Mouse (Mus musculus): ENCODE data around the gene Fxr1. TPM values are rescaled to one million over a fixed set of nuclear protein-coding genes. Genes with fewer than 3 reads are reported as not detected.
"Not testable (repeated sequence)": the region's sequence is repeated elsewhere in the genome, so short reads cannot be mapped to it uniquely, and the experiment has no call there.

The Fxr1 gene
- polyA plus RNA-seq (2016; fragmentation: Nextera tagmentation; extraction: Ambion mirVana), result 57.8 and 60.5 TPM in 2 replicates

DNA sequence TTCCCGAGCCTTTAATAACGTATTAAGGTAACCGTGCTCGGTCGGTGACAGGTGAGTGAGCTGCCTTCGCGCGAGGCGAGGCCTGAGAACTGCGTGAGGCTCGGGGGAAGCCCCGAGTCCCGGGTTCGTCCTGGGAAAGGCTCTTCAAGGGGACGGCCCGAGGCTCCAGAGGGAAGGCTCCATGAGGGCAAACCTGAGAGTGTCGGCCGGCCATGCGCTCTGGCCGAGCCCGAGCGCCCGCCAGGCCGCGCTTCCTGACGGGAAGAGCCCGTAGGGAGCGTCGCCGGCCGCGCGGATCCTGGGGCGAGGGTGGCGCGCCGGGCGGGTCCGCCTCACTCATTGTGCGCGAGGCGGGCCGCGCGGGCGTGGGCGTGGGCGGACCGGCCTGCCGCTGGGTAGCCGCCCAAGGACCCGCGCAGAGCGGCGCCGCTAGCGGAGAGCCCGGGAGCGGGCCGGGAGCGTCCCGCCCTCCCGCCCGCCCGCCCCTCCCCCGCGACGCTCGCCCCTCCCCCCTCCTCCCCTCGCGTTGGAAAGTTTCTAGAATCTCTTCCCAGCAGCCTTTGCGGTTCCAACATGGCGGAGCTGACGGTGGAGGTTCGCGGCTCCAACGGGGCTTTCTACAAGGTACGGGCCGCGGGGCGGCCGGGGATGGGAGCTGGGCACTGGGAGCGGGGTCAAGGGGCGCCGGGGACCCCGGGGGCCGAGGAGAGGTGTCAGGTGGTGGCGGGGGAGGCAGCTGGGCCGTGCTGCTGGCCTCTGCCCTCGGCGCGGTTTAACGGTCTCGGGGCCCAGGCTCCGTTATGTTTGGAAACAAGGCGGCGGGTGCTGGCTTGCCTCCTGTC lies at the start of gene Fxr1:
Gene Fxr1, plus strand, starts transcription at position 404 of the 842 bp plus-strand sequence.
- Histone ChIP-seq H3K27me3 (replicated peaks; ENCODE audit: low read depth, poor library complexity, severe bottlenecking) (no peaks in the 10 kb centered on the region), H3K27ac (replicated peaks) (peak within 1 kb of the TSS; percentile 100), H3K9me3 (no peaks in the 10 kb centered on the region), H3K4me3 (peak within 1 kb of the TSS; percentile 97), H3K4me1 (peaks cover 14% of the 10 kb centered on the region; the same call in 1 of the 2 replicates), H3K36me3 (replicated peaks) (peaks cover 12% of the 10 kb centered on the region)
- peak; percentile 88 for DNase-seq (ENCODE audit: low spot score)
- WGBS, result under 1% methylated on average over 93 of the region's 97 CpGs

DNA sequence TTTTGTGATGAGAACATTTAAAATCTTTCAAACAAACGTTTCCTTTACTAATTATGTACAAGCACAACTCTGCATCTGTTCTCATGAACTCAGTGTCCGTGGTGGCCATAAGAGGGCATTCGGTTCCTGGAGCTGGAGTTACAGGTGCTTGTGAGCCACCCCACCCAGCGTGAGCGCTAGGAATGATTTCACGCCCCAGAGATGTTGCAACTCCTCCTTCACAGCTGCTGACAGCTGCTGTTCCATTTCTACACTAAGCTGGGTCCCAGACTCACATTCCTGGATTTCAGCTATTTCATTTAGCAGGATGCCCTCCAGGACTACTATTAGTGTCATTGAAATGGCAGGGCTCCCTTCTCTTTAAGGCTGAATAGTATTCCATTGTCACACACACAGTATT lies 40.3 kb upstream of the Fxr1 start:
- no peaks in the 10 kb centered on the region for H3K4me1 ChIP-seq
- 77% methylated on average over 6 of the region's 6 CpGs for WGBS
- H3K27me3 ChIP-seq (replicated peaks; ENCODE audit: low read depth, poor library complexity, severe bottlenecking), result no peaks in the 10 kb centered on the region
- H3K4me3 ChIP-seq, result no peak overlapping the region
- no peaks in the 10 kb centered on the region for H3K9me3 ChIP-seq
- DNase-seq (ENCODE audit: low spot score), result no peak
- no peak overlapping the region for H3K27ac ChIP-seq (replicated peaks)
- H3K36me3 ChIP-seq (replicated peaks), result no peaks in the 10 kb centered on the region

DNA sequence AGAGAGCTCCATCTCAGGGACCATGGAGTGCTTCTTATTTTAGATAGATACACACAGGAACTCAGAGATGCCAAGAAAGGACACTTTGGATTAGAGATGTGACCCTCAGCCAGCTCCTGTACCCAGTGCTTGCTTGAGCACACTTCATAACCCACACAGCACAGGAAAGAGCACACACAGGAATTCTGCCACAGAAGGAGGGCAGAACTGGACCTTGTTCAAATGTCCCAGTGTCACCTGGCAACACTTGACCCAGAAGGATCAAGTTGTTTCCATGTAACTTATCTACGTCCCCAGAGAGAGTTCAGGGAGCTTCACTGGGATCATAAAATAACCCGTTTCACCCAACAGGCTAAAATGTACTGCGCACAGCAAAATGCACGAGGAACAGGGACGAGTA lies 37.0 kb upstream of the Fxr1 start:
- DNase-seq (ENCODE audit: low spot score), result no peak
- Histone ChIP-seq H3K36me3 (replicated peaks) (no peaks in the 10 kb centered on the region), H3K9me3 (no peaks in the 10 kb centered on the region), H3K27ac (replicated peaks) (no peak overlapping the region), H3K4me1 (no peaks in the 10 kb centered on the region), H3K27me3 (replicated peaks; ENCODE audit: low read depth, poor library complexity, severe bottlenecking) (no peaks in the 10 kb centered on the region), H3K4me3 (no peak overlapping the region)
- 89% methylated on average over 5 of the region's 5 CpGs for WGBS

DNA sequence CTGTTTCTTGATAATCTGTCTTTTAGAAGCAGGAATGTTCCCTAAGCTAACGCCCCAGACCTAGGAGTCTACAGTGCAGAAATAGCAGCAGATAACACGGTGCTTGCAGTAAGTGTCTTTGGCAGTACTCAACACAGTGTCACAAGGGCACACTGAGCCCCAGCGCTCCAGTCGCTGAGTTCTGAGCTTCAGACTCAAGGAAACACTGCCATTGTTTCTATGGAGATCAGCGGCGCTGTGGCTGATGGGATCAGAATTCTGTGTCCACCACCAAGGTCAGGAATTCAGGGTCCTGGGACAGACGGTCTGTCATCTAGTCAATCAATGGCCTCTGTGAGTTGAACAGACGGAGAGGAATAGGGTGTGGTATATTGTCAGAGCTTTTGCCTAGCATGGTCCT lies 30.4 kb upstream of the Fxr1 start:
- Histone ChIP-seq H3K9me3 (no peaks in the 10 kb centered on the region), H3K4me3 (no peak overlapping the region), H3K36me3 (replicated peaks) (no peaks in the 10 kb centered on the region), H3K27me3 (replicated peaks; ENCODE audit: low read depth, poor library complexity, severe bottlenecking) (no peaks in the 10 kb centered on the region), H3K27ac (replicated peaks) (no peak overlapping the region), H3K4me1 (no peaks in the 10 kb centered on the region)
- DNase-seq (ENCODE audit: low spot score), result no peak
- 80% methylated on average over 8 of the region's 8 CpGs for WGBS

DNA sequence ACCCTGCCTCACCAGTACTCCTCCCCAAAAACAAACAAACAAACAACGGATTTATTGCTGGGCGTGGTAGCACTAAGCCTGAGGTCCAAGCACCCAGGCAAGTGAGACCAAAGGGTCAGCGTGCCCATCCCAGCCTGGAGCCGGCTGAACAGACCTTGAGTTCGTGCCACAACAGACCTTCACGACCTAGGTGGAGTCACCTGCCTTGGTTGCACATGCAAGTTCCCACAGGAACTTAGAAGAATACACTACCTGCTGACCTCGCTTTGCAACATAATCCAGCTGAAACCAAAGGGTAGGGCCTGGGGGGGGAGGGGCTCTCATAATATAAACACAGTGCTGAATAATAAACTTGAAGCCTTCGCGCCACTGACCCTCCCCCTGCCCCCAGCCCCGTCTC lies 29.3 kb upstream of the Fxr1 start:
- no peaks in the 10 kb centered on the region for H3K4me1 ChIP-seq
- no peak overlapping the region for H3K27ac ChIP-seq (replicated peaks)
- H3K36me3 ChIP-seq (replicated peaks), result no peaks in the 10 kb centered on the region
- H3K27me3 ChIP-seq (replicated peaks; ENCODE audit: low read depth, poor library complexity, severe bottlenecking), result no peaks in the 10 kb centered on the region
- DNase-seq (ENCODE audit: low spot score), result no peak
- 77% methylated on average over 10 of the region's 10 CpGs for WGBS
- H3K4me3 ChIP-seq, result no peak overlapping the region
- no peaks in the 10 kb centered on the region for H3K9me3 ChIP-seq

DNA sequence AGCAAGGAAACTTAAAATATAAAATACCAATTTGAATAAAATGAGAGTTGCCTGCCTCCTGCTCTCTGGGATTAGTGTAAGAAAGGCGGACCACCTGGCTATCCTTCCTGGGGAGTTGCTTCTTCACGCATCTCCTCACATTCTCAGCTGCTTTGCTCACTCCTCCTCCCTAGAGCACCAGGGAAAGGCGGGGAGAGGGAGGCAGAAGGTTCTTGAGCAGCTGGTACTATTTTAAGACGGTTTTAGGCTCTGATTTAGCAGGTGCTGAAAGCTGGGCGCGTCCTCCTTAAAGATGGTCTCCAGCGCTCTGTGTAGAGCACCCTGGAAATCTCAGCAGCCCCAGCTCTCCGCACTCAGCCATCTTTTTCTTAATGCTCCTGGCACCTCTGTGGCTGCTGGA lies 28.8 kb upstream of the Fxr1 start:
- Histone ChIP-seq H3K4me1 (no peaks in the 10 kb centered on the region), H3K27ac (replicated peaks) (no peak overlapping the region), H3K36me3 (replicated peaks) (no peaks in the 10 kb centered on the region), H3K9me3 (no peaks in the 10 kb centered on the region), H3K4me3 (no peak overlapping the region), H3K27me3 (replicated peaks; ENCODE audit: low read depth, poor library complexity, severe bottlenecking) (no peaks in the 10 kb centered on the region)
- WGBS, result 73% methylated on average over 8 of the region's 8 CpGs
- DNase-seq (ENCODE audit: low spot score), result no peak

DNA sequence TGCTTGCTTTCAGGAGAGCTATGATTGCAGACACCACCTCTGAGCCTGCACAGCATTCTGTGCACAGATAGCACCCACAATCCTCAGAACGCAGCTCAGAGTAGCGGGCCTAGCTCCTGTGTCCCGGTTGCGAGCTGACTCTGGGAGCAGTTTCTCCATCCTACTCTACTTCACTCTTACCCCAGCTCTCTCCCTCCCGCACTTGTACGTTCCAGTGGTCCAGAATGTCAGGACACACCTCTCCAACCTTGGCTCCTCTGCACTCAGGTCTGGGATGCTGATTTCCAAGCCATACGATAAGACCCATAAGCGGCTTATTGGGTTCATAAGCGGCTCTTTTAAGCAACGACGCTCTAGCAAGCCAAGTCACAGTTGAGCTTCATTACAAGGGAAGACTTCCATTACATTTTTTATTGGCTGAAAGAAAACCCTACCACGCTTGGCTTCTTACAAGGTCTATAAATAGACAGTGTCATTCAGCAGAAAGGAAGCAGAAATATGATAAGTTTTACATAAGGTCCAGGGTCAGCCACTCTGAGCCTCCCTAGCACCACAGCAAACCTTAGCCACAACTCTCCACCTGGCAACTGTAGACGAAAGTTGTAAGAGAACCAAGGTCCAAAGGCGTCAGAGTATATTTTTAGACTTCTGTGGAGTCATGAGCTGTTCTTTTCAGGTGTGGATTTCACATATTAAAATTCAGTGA lies 26.2 kb upstream of the Fxr1 start:
- H3K4me1 ChIP-seq, result no peaks in the 10 kb centered on the region
- no peaks in the 10 kb centered on the region for H3K36me3 ChIP-seq (replicated peaks)
- no peaks in the 10 kb centered on the region for H3K27me3 ChIP-seq (replicated peaks; ENCODE audit: low read depth, poor library complexity, severe bottlenecking)
- 89% methylated on average over 14 of the region's 14 CpGs for WGBS
- no peak overlapping the region for H3K4me3 ChIP-seq
- no peaks in the 10 kb centered on the region for H3K9me3 ChIP-seq
- DNase-seq (ENCODE audit: low spot score), result no peak
- H3K27ac ChIP-seq (replicated peaks), result no peak overlapping the region

DNA sequence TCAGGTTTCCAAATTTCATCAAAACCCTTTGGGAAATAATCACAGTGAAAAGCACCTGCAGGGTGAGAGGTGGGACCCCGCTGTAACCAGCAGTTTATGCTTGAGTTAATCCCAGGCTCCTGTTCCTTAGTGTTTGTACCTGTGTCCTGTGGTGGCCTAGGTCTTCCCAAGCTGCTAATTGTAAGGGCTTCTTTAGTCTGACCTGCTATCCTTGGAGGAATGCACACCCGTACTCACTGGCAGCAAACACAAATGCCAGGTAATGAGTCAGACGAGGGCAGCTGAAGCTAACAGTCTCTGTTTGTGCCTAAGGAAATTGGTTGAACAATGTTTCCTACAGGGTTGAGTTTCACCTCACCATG lies 25.6 kb upstream of the Fxr1 start:
- no peak for DNase-seq (ENCODE audit: low spot score)
- no peaks in the 10 kb centered on the region for H3K27me3 ChIP-seq (replicated peaks; ENCODE audit: low read depth, poor library complexity, severe bottlenecking)
- H3K4me3 ChIP-seq, result no peak overlapping the region
- WGBS, result 66% methylated on average over 3 of the region's 3 CpGs
- no peaks in the 10 kb centered on the region for H3K4me1 ChIP-seq
- no peak overlapping the region for H3K27ac ChIP-seq (replicated peaks)
- H3K36me3 ChIP-seq (replicated peaks), result no peaks in the 10 kb centered on the region
- no peaks in the 10 kb centered on the region for H3K9me3 ChIP-seq

DNA sequence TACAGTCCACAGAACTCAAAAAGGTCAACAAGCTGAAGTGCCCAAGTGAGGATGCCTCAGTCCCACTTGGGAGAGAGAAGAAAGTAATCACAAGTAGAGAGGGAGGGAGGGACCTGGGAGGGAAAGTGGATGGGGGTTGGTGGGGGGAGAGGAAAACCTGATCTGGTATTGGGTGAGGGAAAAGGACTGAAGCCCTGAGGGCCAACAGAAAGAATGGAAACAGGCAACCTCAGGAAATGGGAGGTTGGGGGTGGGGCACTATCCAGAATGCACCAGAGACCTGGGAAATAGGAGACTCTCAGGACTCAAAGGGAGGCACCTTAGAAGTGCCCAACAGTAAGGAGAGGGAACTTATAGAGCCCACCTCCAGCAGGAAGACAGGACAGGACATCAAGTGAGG lies 18.1 kb upstream of the Fxr1 start:
- H3K4me1 ChIP-seq; H3K9me3 ChIP-seq; H3K4me3 ChIP-seq; H3K27me3 ChIP-seq (replicated peaks; ENCODE audit: low read depth, poor library complexity, severe bottlenecking); DNase-seq (ENCODE audit: low spot score); H3K27ac ChIP-seq (replicated peaks); H3K36me3 ChIP-seq (replicated peaks): not testable (repeated sequence)

DNA sequence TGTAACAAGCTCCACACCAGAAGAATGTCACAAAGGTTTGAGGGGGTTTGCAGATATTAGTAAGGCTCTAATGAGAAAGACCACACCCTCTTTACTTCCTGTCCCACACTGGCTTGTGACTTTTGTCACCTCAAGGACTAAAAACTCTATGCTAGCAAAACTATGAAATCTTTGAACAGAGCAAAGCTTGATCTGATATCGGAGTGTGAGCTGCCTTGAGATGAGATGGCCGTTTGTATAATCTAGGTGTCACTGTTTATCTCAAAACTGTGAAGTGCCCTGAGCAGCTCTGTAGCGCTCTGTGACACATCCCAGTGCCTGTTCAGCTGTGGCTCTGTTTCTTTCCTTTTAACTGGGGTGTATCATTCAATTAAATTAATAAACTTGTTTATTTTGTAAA lies 15.9 kb upstream of the Fxr1 start:
- WGBS, result 84% methylated on average over 3 of the region's 3 CpGs
- Histone ChIP-seq H3K9me3 (no peaks in the 10 kb centered on the region), H3K36me3 (replicated peaks) (no peaks in the 10 kb centered on the region), H3K27me3 (replicated peaks; ENCODE audit: low read depth, poor library complexity, severe bottlenecking) (no peaks in the 10 kb centered on the region), H3K4me3 (no peak overlapping the region), H3K27ac (replicated peaks) (no peak overlapping the region), H3K4me1 (peaks cover 3% of the 10 kb centered on the region; the same call in 1 of the 2 replicates)
- DNase-seq (ENCODE audit: low spot score), result no peak

DNA sequence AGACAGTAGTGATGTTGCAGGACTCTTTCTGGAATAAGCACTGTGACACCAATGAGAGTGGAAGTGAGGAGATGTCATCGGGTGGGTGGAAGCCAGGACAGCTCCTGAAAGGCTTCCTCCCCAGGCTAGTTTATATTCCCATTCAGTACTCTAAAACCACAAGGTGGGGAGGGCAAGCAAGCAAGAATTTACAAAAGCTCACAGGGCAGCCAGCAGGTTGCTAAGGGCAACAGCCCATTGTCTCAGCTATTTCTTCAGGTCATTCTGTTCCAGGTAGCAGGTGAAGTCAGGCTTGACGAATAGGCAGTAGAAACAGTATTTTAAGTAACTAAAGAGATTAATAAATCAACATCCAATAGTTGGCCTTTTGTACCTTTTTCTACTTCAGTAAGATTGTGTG lies 13.4 kb upstream of the Fxr1 start:
- Histone ChIP-seq H3K27ac (replicated peaks) (no peak overlapping the region), H3K36me3 (replicated peaks) (no peaks in the 10 kb centered on the region), H3K4me3 (no peak overlapping the region), H3K4me1 (peaks cover 3% of the 10 kb centered on the region; the same call in 1 of the 2 replicates), H3K9me3 (no peaks in the 10 kb centered on the region), H3K27me3 (replicated peaks; ENCODE audit: low read depth, poor library complexity, severe bottlenecking) (no peaks in the 10 kb centered on the region)
- WGBS, result 51% methylated on average over 2 of the region's 2 CpGs
- DNase-seq (ENCODE audit: low spot score), result no peak

DNA sequence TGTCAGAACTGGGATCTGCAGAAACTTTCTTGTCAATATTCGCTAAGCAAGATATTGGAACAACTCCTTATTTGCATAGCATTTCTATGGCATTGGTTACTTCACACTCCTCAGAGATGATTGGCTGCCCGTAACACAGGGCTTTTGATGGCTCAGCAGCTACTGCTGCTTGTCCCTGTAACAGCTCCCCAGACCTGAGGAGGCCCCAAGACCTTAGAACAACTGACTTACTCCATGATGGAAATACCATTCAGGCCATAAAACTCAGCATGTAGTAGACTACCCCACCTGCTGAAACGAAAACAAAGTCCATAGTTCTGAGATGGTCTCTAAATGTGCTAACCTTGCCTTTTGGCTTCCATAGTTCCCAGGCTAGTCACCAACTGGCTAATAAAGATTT lies 12.9 kb upstream of the Fxr1 start:
- 76% methylated on average over 3 of the region's 3 CpGs for WGBS
- H3K27ac ChIP-seq (replicated peaks), result no peak overlapping the region
- no peaks in the 10 kb centered on the region for H3K36me3 ChIP-seq (replicated peaks)
- H3K4me3 ChIP-seq, result no peak overlapping the region
- H3K9me3 ChIP-seq, result no peaks in the 10 kb centered on the region
- H3K4me1 ChIP-seq, result peaks cover 3% of the 10 kb centered on the region; the same call in 1 of the 2 replicates
- H3K27me3 ChIP-seq (replicated peaks; ENCODE audit: low read depth, poor library complexity, severe bottlenecking), result no peaks in the 10 kb centered on the region
- no peak for DNase-seq (ENCODE audit: low spot score)

DNA sequence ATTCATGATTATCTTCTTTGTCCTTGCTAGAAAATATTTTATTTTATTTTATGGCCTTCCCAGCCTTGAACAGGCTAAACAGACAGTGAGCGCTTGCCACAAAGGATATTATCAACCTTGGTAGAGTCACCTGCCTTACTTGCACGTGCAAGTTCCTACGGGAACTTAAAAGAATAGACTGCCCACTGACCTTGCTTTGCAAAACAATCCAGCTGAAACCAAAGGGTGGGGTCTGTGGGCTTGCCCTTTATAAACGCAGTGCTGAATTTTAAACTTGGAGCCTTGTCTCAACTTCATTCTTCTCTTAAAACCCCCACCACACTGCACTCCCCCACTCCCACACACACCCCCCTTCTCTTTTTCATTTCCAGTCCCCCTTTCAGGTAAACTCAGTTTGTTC lies 12.1 kb upstream of the Fxr1 start:
- Histone ChIP-seq H3K4me1 (peaks cover 3% of the 10 kb centered on the region; the same call in 1 of the 2 replicates), H3K27ac (replicated peaks) (no peak overlapping the region), H3K27me3 (replicated peaks; ENCODE audit: low read depth, poor library complexity, severe bottlenecking) (no peaks in the 10 kb centered on the region), H3K9me3 (no peaks in the 10 kb centered on the region), H3K36me3 (replicated peaks) (no peaks in the 10 kb centered on the region), H3K4me3 (no peak overlapping the region)
- WGBS, result 55% methylated on average over 4 of the region's 4 CpGs
- DNase-seq (ENCODE audit: low spot score), result no peak
